Mouse (Mus musculus): ENCODE data around the gene Ap2a1. TPM values are rescaled to one million over a fixed set of nuclear protein-coding genes. Genes with fewer than 3 reads are reported as not detected.

Gene Ap2a1
- polyA plus RNA-seq, 1 experiment from 2014 or later: 83.2 TPM

- Histone ChIP-seq H3K36me3 (ENCODE audit: insufficient read depth) (peaks cover 27% of the 10 kb centered on the region; the same call in 1 of the 2 replicates), H3K4me1 (ENCODE audit: insufficient read depth) (peaks cover 21% of the 10 kb centered on the region), H3K9ac (peak overlapping the region; percentile 66), H3K4me2 (peak overlapping the region; percentile 92), H3K27ac (ENCODE audit: low read depth) (peak overlapping the region; percentile 96), H3K9me3 (ENCODE audit: low read depth, low read length) (no peaks in the 10 kb centered on the region), H3K4me3 (ENCODE audit: low read depth, low read length) (peak overlapping the region; percentile 50), H3K27me3 (ENCODE audit: insufficient read depth, low read length) (no peaks in the 10 kb centered on the region)
- peak; percentile 53 for ATAC-seq (ENCODE audit: insufficient read depth)
- peak; percentile 89 for DNase-seq
- 3% methylated on average over 45 of the region's 45 CpGs for WGBS
- no peak for TF ChIP-seq CTCF (IDR thresholded peaks at IDR 0.05; ENCODE audit: low read depth)
These were observed 74.8 kb downstream of the Ap2a1 start for GRCm38 (mm10) chr7:44854356-44855031.

- TF ChIP-seq CTCF (IDR thresholded peaks at IDR 0.05; ENCODE audit: low read depth): no peak
- Histone ChIP-seq H3K4me1 (ENCODE audit: insufficient read depth) (peaks cover 21% of the 10 kb centered on the region), H3K9me3 (ENCODE audit: low read depth, low read length) (no peaks in the 10 kb centered on the region), H3K36me3 (ENCODE audit: insufficient read depth) (peaks cover 24% of the 10 kb centered on the region; the same call in 1 of the 2 replicates), H3K27ac (ENCODE audit: low read depth) (peak overlapping the region; percentile 96), H3K27me3 (ENCODE audit: insufficient read depth, low read length) (no peaks in the 10 kb centered on the region), H3K4me2 (peak overlapping the region; percentile 92), H3K4me3 (ENCODE audit: low read depth, low read length) (peak overlapping the region; percentile 50), H3K9ac (peak overlapping the region; percentile 66)
- WGBS: 18% methylated on average over 26 of the region's 26 CpGs
- ATAC-seq (ENCODE audit: insufficient read depth) (no peak), DNase-seq (no peak)
These were observed 75.5 kb downstream of the Ap2a1 start for GRCm38 (mm10) chr7:44853596-44854355.

DNA sequence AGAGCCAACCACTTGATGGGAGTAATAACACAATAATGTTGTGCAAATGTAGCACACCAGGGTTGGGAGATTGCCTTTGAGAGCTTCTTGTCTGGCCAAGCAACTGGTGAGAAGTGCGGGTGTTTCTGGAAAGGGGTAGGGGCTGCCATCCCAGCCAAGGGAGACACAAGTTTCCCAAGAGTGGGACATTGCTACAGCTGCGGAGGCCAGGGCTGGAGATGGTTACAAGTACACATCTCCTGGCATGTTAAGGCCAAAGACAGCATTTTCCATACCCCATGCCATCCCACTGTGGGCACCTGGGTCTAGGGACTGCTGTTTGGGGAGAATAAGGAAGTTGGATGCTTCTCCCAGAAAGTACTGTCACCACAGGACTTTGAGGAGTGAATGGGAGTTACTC is 76.2 kb downstream of the Ap2a1 start:
- no peak for TF ChIP-seq CTCF (IDR thresholded peaks at IDR 0.05; ENCODE audit: low read depth)
- DNase-seq (no peak), ATAC-seq (ENCODE audit: insufficient read depth) (no peak)
- no peak overlapping the region for H3K27ac ChIP-seq (ENCODE audit: low read depth)
- H3K36me3 ChIP-seq (ENCODE audit: insufficient read depth): peaks cover 24% of the 10 kb centered on the region; the same call in 1 of the 2 replicates
- peak overlapping the region; percentile 92 for H3K4me2 ChIP-seq
- no peak overlapping the region for H3K9ac ChIP-seq
- 98% methylated on average over 2 of the region's 2 CpGs for WGBS
- H3K27me3 ChIP-seq (ENCODE audit: insufficient read depth, low read length): no peaks in the 10 kb centered on the region
- peaks cover 22% of the 10 kb centered on the region for H3K4me1 ChIP-seq (ENCODE audit: insufficient read depth)
- no peak overlapping the region for H3K4me3 ChIP-seq (ENCODE audit: low read depth, low read length)
- no peaks in the 10 kb centered on the region for H3K9me3 ChIP-seq (ENCODE audit: low read depth, low read length)

DNA sequence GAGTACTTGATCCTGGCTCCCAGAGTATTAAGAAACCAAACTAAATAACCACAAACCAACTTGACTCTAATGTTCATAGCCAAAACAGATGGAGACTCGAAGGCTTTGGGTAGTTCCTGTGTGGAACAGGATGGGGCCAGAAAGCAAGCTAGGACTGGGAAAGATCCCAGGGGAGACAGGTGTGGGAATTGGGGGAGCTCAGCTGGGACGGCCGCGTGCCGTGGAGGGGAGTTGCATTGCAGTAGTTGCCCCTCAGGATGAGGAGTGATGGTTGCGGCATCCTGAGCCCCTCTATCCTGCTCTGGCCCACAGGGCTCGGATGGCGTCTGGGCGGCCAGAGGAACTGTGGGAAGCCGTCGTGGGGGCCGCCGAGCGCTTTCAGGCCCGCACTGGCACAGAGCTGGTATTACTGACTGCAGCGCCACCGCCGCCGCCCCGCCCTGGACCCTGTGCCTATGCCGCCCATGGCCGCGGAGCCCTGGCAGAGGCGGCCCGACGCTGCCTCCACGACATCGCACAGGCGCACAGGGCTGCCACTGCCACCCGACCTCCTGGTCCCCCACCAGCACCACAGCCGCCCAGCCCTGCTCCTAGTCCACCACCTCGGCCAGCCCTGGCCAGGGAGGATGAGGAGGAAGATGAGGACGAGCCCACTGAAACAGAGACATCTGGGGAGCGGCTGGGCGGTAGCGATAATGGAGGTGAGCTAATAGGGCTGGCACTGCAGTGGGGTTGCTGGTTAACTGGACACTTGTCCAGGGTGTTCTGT is 76.9 kb downstream of the Ap2a1 start:
- Histone ChIP-seq H3K36me3 (ENCODE audit: insufficient read depth) (peaks cover 24% of the 10 kb centered on the region; the same call in 1 of the 2 replicates), H3K9me3 (ENCODE audit: low read depth, low read length) (no peaks in the 10 kb centered on the region), H3K4me1 (ENCODE audit: insufficient read depth) (peaks cover 28% of the 10 kb centered on the region), H3K4me3 (ENCODE audit: low read depth, low read length) (no peak overlapping the region), H3K27me3 (ENCODE audit: insufficient read depth, low read length) (no peaks in the 10 kb centered on the region), H3K27ac (ENCODE audit: low read depth) (no peak overlapping the region), H3K4me2 (no peak overlapping the region; the same call in 1 of the 2 replicates), H3K9ac (no peak overlapping the region)
- DNase-seq (no peak), ATAC-seq (ENCODE audit: insufficient read depth) (no peak)
- WGBS: 90% methylated on average over 36 of the region's 36 CpGs
- TF ChIP-seq CTCF (IDR thresholded peaks at IDR 0.05; ENCODE audit: low read depth): no peak

DNA sequence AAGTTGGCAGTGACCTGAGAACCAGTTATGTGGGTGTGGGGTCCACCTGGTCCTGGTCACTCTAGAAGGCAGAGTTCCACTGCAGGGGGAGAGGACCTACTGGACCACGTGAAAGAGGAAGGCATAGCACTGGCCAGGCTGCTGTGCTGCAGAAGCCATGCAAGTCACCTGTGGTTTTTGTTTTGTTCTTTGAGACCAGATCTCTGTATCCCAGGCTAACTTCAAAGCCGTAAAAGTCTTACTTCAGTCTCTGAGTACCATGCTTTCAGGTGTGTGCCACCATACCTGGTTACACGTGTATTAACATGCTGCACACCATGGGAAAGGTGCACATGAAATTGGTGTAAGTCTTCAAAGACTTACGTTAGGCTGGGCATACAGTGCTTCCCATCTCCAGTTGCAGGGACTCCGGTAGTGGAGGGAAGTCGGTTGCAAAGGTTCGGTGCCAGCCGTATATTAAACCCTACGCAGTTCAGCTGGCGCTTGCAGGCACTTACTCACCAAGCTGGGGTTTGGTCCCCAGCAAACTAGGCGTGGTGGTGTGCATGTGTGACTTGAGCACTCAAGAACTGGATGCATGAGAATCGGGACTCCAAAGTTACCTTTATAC is 77.6 kb downstream of the Ap2a1 start:
- H3K4me2 ChIP-seq: peak overlapping the region; percentile 76; the same call in 1 of the 2 replicates
- no peak for TF ChIP-seq CTCF (IDR thresholded peaks at IDR 0.05; ENCODE audit: low read depth)
- DNase-seq (no peak), ATAC-seq (ENCODE audit: insufficient read depth) (no peak)
- H3K4me3 ChIP-seq (ENCODE audit: low read depth, low read length): no peak overlapping the region
- peaks cover 28% of the 10 kb centered on the region for H3K4me1 ChIP-seq (ENCODE audit: insufficient read depth)
- H3K9me3 ChIP-seq (ENCODE audit: low read depth, low read length): no peaks in the 10 kb centered on the region
- peaks cover 26% of the 10 kb centered on the region; the same call in 1 of the 2 replicates for H3K36me3 ChIP-seq (ENCODE audit: insufficient read depth)
- no peak overlapping the region for H3K27ac ChIP-seq (ENCODE audit: low read depth)
- H3K9ac ChIP-seq: no peak overlapping the region
- 91% methylated on average over 12 of the region's 12 CpGs for WGBS
- H3K27me3 ChIP-seq (ENCODE audit: insufficient read depth, low read length): no peaks in the 10 kb centered on the region

DNA sequence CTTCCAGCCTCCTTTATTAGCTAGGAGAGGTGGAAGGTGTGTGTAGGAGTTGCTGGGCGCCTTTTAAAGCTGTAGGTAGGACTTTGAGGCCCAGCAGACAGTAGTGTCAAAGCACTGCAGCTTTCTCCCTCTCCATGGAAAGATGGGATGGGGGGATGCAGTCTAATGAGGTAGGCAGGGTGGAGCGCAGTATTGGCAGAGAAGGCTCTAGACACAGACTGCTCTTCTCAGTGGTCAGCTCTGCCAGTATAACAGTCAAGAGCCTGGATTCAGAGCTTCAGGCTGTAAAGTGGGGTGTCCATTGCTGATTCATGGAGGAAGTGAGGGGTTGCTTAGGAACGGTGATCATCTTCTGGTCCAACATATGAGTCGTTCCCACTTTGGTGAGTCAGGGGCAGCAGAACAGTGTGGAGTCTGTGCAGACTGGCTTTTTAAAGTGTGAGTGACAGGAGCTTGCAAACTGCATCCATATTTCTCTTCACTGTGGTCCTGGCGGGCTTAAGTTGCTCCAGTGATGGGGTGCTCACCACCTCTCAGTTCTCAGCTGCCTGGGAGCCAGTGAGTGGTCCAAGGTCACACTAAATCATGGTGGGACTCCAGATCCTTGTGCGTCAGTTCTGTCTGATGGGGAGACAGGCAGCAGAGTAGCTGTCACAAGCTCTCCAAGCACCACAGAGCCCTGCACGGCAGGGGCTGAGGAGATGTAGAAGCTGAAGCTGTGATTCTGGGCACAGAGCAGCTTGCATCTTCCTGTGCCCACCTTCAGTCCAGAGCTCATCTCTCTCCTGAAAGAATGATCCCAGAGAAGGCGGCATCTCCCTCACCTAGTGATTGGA is 78.3 kb downstream of the Ap2a1 start:
- no peaks in the 10 kb centered on the region for H3K27me3 ChIP-seq (ENCODE audit: insufficient read depth, low read length)
- H3K9me3 ChIP-seq (ENCODE audit: low read depth, low read length): no peaks in the 10 kb centered on the region
- peaks cover 24% of the 10 kb centered on the region for H3K4me1 ChIP-seq (ENCODE audit: insufficient read depth)
- peak overlapping the region; percentile 76 for H3K4me2 ChIP-seq
- 74% methylated on average over 8 of the region's 8 CpGs for WGBS
- H3K4me3 ChIP-seq (ENCODE audit: low read depth, low read length): peak overlapping the region; percentile 83
- DNase-seq (no peak), ATAC-seq (ENCODE audit: insufficient read depth) (no peak)
- peaks cover 33% of the 10 kb centered on the region for H3K36me3 ChIP-seq (ENCODE audit: insufficient read depth)
- H3K9ac ChIP-seq: peak overlapping the region; percentile 84
- TF ChIP-seq CTCF (IDR thresholded peaks at IDR 0.05; ENCODE audit: low read depth): no peak
- peak overlapping the region; percentile 98; the same call in 1 of the 2 replicates for H3K27ac ChIP-seq (ENCODE audit: low read depth)

Other genes with a start within 250 kb of the Ap2a1 start
- not detected in 2 replicates for gene Izumo2, start 220.8 kb downstream of the Ap2a1 start, polyA plus RNA-seq (2014; fragmentation: Nextera tagmentation; extraction: Ambion mirVana)
- 34.7 and 36.3 TPM in 2 replicates for gene Vrk3, start 181.1 kb downstream of the Ap2a1 start, polyA plus RNA-seq (2014; fragmentation: Nextera tagmentation; extraction: Ambion mirVana)
- gene Zfp473, start 178.4 kb downstream of the Ap2a1 start, polyA plus RNA-seq (2014; fragmentation: Nextera tagmentation; extraction: Ambion mirVana): 0.92 and 2.3 TPM in 2 replicates
- gene Nup62, start 113.4 kb downstream of the Ap2a1 start, polyA plus RNA-seq (2014; fragmentation: Nextera tagmentation; extraction: Ambion mirVana): 65.8 and 68.9 TPM in 2 replicates
- 0.93 and 1.5 TPM in 2 replicates for gene Il4i1, start 113.1 kb downstream of the Ap2a1 start, polyA plus RNA-seq (2014; fragmentation: Nextera tagmentation; extraction: Ambion mirVana)
- gene Atf5, start 112.8 kb downstream of the Ap2a1 start, polyA plus RNA-seq (2014; fragmentation: Nextera tagmentation; extraction: Ambion mirVana): 3.1 TPM in 2 replicates
- gene Akt1s1, start 80.5 kb downstream of the Ap2a1 start, polyA plus RNA-seq (2014; fragmentation: Nextera tagmentation; extraction: Ambion mirVana): 61.9 and 76.9 TPM in 2 replicates
- gene Tbc1d17, start 80.4 kb downstream of the Ap2a1 start, polyA plus RNA-seq (2014; fragmentation: Nextera tagmentation; extraction: Ambion mirVana): 60.1 and 73.7 TPM in 2 replicates
- gene Pnkp, start 72.4 kb downstream of the Ap2a1 start, polyA plus RNA-seq (2014; fragmentation: Nextera tagmentation; extraction: Ambion mirVana): 30.3 and 30.7 TPM in 2 replicates
- 386 and 443 TPM in 2 replicates for gene Ptov1, start 59.7 kb downstream of the Ap2a1 start, polyA plus RNA-seq (2014; fragmentation: Nextera tagmentation; extraction: Ambion mirVana)
- 77.9 and 79.5 TPM in 2 replicates for gene Med25, start 36.8 kb downstream of the Ap2a1 start, polyA plus RNA-seq (2014; fragmentation: Nextera tagmentation; extraction: Ambion mirVana)
- 17.7 and 19.1 TPM in 2 replicates for gene Fuz, start 33.4 kb downstream of the Ap2a1 start, polyA plus RNA-seq (2014; fragmentation: Nextera tagmentation; extraction: Ambion mirVana)
- gene Tsks, start 13.7 kb upstream of the Ap2a1 start, polyA plus RNA-seq (2014; fragmentation: Nextera tagmentation; extraction: Ambion mirVana): 0.11 and 0.14 TPM in 2 replicates
- gene Cpt1c, start 45.4 kb upstream of the Ap2a1 start, polyA plus RNA-seq (2014; fragmentation: Nextera tagmentation; extraction: Ambion mirVana): 14.9 and 15.5 TPM in 2 replicates
- 228 and 238 TPM in 2 replicates for gene Prmt1, start 57.1 kb upstream of the Ap2a1 start, polyA plus RNA-seq (2014; fragmentation: Nextera tagmentation; extraction: Ambion mirVana)
- gene Irf3, start 68.2 kb upstream of the Ap2a1 start, polyA plus RNA-seq (2014; fragmentation: Nextera tagmentation; extraction: Ambion mirVana): 78.7 and 83.0 TPM in 2 replicates
- gene Bcl2l12, start 69.2 kb upstream of the Ap2a1 start, polyA plus RNA-seq (2014; fragmentation: Nextera tagmentation; extraction: Ambion mirVana): 69.9 and 76.9 TPM in 2 replicates
- 45.9 and 53.6 TPM in 2 replicates for gene Scaf1, start 86.9 kb upstream of the Ap2a1 start, polyA plus RNA-seq (2014; fragmentation: Nextera tagmentation; extraction: Ambion mirVana)
- 46.2 and 46.5 TPM in 2 replicates for gene Rras, start 88.5 kb upstream of the Ap2a1 start, polyA plus RNA-seq (2014; fragmentation: Nextera tagmentation; extraction: Ambion mirVana)
- gene Prr12, start 123.4 kb upstream of the Ap2a1 start, polyA plus RNA-seq (2014; fragmentation: Nextera tagmentation; extraction: Ambion mirVana): 14.2 and 16.2 TPM in 2 replicates
- gene Nosip, start 132.9 kb upstream of the Ap2a1 start, polyA plus RNA-seq (2014; fragmentation: Nextera tagmentation; extraction: Ambion mirVana): 68.6 and 71.9 TPM in 2 replicates
- 18.1 and 19.2 TPM in 2 replicates for gene Prrg2, start 133.2 kb upstream of the Ap2a1 start, polyA plus RNA-seq (2014; fragmentation: Nextera tagmentation; extraction: Ambion mirVana)
- 344 and 360 TPM in 2 replicates for gene Rcn3, start 162.7 kb upstream of the Ap2a1 start, polyA plus RNA-seq (2014; fragmentation: Nextera tagmentation; extraction: Ambion mirVana)
- gene Fcgrt, start 174.4 kb upstream of the Ap2a1 start, polyA plus RNA-seq (2014; fragmentation: Nextera tagmentation; extraction: Ambion mirVana): 56.4 and 57.0 TPM in 2 replicates
- gene Rps11, start 194.9 kb upstream of the Ap2a1 start, polyA plus RNA-seq (2014; fragmentation: Nextera tagmentation; extraction: Ambion mirVana): 1,873 and 1,878 TPM in 2 replicates
- gene Rpl13a, start 199.3 kb upstream of the Ap2a1 start, polyA plus RNA-seq (2014; fragmentation: Nextera tagmentation; extraction: Ambion mirVana): 1,527 and 1,587 TPM in 2 replicates
- 1.2 and 1.4 TPM in 2 replicates for gene Gm45713, start 206.7 kb upstream of the Ap2a1 start, polyA plus RNA-seq (2014; fragmentation: Nextera tagmentation; extraction: Ambion mirVana)
- 0.72 and 1.1 TPM in 2 replicates for gene Flt3l, start 206.9 kb upstream of the Ap2a1 start, polyA plus RNA-seq (2014; fragmentation: Nextera tagmentation; extraction: Ambion mirVana)
- 110 and 112 TPM in 2 replicates for gene Pih1d1, start 224.8 kb upstream of the Ap2a1 start, polyA plus RNA-seq (2014; fragmentation: Nextera tagmentation; extraction: Ambion mirVana)
- gene Aldh16a1, start 225.1 kb upstream of the Ap2a1 start, polyA plus RNA-seq (2014; fragmentation: Nextera tagmentation; extraction: Ambion mirVana): 52.1 and 52.9 TPM in 2 replicates
- gene Slc17a7, start 234.5 kb upstream of the Ap2a1 start, polyA plus RNA-seq (2014; fragmentation: Nextera tagmentation; extraction: Ambion mirVana): 0.09 and 0.97 TPM in 2 replicates

Measured in lung, embryonic 14.5 days (tissue).